Mouse (Mus musculus) heart, embryonic 14.5 days (tissue): ENCODE measurements around the gene Rtn1. TPM values are rescaled to one million over a fixed set of nuclear protein-coding genes. Genes with fewer than 3 reads are reported as not detected.

ENCODE experiments used
- ATAC-seq: fragments of 200-750 bp; cut with Nextera tagmentation; 2 replicates; pipeline ENCODE4 v1.8.0; 2017; ENCODE audit warnings: low read depth, moderate TSS enrichment; ENCODE audit not compliant: insufficient number of reproducible peaks, insufficient read depth, low FRiP score
- H3K27ac ChIP-seq, 2 experiments: fragments of 200-500 bp in 1 of 2; fragments of 300-500 bp in 1 of 2; sonication (generic) in 1 of 2; replicated peaks in 1 of 2; 2 replicates each; pipeline ENCODE4 v1.5.1; 2012 to 2014; ENCODE audit warnings: low read depth in 2 of 2, low read length in 2 of 2, control low read depth in 1 of 2, mild to moderate bottlenecking in 1 of 2, mixed read lengths in 1 of 2; ENCODE audit not compliant: control insufficient read depth in 1 of 2, insufficient read depth in 1 of 2
- H3K27me3 ChIP-seq: fragments of 300-500 bp; sonication (generic); 2 replicates; pipeline ENCODE4 v1.6.1; 2014; ENCODE audit warnings: mild to moderate bottlenecking, low read length, control low read depth; ENCODE audit not compliant: control insufficient read depth, insufficient read depth
- H3K36me3 ChIP-seq: fragments of 300-500 bp; sonication (generic); 2 replicates; pipeline ENCODE4 v1.6.1; 2014; ENCODE audit warnings: mild to moderate bottlenecking, control low read depth, low read length, mixed read lengths; ENCODE audit not compliant: control insufficient read depth, insufficient read depth
- H3K4me1 ChIP-seq, 2 experiments: fragments of 200-500 bp in 1 of 2; fragments of 300-500 bp in 1 of 2; sonication (generic) in 1 of 2; 2 replicates each; pipeline ENCODE4 v1.6.1; 2012 to 2014; ENCODE audit warnings: low read length in 2 of 2, control low read depth in 1 of 2, mixed read lengths in 1 of 2; ENCODE audit not compliant: control insufficient read depth in 2 of 2, insufficient read depth in 2 of 2
- H3K4me2 ChIP-seq: fragments of 300-500 bp; sonication (generic); 2 replicates; pipeline ENCODE4 v1.6.1; 2014; ENCODE audit warnings: mild to moderate bottlenecking, low read length
- H3K4me3 ChIP-seq, 2 experiments: fragments of 200-500 bp in 1 of 2; fragments of 300-500 bp in 1 of 2; sonication (generic) in 1 of 2; 2 replicates each; pipeline ENCODE4 v1.5.1; 2012 to 2014; ENCODE audit warnings: low read length in 2 of 2, mild to moderate bottlenecking in 2 of 2, control low read depth in 1 of 2, low read depth in 1 of 2, moderate library complexity in 1 of 2; ENCODE audit not compliant: control insufficient read depth in 1 of 2, insufficient read depth in 1 of 2
- H3K9ac ChIP-seq: fragments of 300-500 bp; sonication (generic); 2 replicates; pipeline ENCODE4 v1.6.1; 2014; ENCODE audit warnings: mild to moderate bottlenecking, low read length
- H3K9me3 ChIP-seq: fragments of 300-500 bp; sonication (generic); 2 replicates; pipeline ENCODE4 v1.6.1; 2016; ENCODE audit warnings: low read length, control low read depth; ENCODE audit not compliant: control insufficient read depth
- WGBS: fragments of 180-500 bp; shearing (Covaris S2); extraction: QIAGEN DNeasy Blood & Tissue Kit; methylation state at CpG from one replicate; pipeline ENCODE4 v1.1.7; 2014; 5-methylcytosine and 5-hydroxymethylcytosine counted together
- polyA plus RNA-seq: library from polyadenylated mRNA; unstranded; fragments of >200 nt; fragmentation: Nextera tagmentation; extraction: Ambion mirVana; gene quantifications from 2 replicates; pipeline ENCODE4 v1.2.1, GENCODE M21; 2014

The Rtn1 gene
- polyA plus RNA-seq, 1 experiment from 2014 or later, result 15.1 TPM

DNA sequence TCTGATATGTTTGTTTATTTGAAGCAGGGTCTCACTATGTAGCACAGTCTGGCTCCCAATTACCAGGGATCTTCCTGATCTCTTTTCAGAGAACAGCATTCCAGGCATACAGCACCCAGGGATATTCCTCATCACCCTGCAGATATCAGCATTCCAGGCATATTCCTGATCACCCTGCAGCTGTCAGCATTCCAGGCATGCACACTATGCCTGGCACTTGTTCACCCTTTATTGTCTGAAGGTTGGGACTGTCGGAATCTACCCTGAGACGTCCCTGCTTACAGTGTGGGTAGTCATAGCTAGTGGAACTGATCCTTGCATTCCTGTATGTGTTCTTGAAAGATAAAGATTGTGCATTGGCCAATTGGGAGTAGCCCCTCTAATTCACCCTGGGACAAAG is 65.2 kb downstream of the Rtn1 start:
- no peak overlapping the region for H3K27ac ChIP-seq
- ATAC-seq, result no peak
- H3K9me3 ChIP-seq, result no peaks in the 10 kb centered on the region
- WGBS, result 9% methylated on average over 2 of the region's 2 CpGs
- H3K9ac ChIP-seq, result no peak overlapping the region
- H3K4me2 ChIP-seq, result no peak overlapping the region
- no peak overlapping the region for H3K4me3 ChIP-seq
- H3K27me3 ChIP-seq, result no peaks in the 10 kb centered on the region
- no peaks in the 10 kb centered on the region for H3K36me3 ChIP-seq
- peaks cover 0 to 11% of the 10 kb centered on the region in 2 experiments; a peak in 1 of 4 replicates for H3K4me1 ChIP-seq

DNA sequence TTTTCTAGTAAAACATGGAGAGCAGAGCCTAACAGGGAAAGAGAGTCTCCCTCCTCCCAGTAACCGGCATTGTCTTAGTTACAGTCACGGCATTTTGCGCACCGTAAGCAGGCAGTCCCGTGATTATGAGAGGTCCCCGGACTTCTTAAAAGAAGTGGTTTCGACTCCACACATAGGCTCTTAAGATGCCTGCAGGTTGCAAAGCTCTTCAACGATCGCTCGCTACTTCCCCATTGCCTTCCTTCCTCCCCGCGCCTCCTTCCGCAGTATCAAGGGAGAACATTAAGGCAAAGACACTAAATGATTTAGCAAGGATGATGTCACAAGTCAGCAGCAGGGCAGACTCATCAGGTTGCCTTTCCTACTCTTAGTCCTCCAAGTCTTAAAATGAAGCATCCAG is 72.8 kb downstream of the Rtn1 start:
- no peak overlapping the region for H3K4me3 ChIP-seq
- WGBS, result 95% methylated on average over 13 of the region's 13 CpGs

DNA sequence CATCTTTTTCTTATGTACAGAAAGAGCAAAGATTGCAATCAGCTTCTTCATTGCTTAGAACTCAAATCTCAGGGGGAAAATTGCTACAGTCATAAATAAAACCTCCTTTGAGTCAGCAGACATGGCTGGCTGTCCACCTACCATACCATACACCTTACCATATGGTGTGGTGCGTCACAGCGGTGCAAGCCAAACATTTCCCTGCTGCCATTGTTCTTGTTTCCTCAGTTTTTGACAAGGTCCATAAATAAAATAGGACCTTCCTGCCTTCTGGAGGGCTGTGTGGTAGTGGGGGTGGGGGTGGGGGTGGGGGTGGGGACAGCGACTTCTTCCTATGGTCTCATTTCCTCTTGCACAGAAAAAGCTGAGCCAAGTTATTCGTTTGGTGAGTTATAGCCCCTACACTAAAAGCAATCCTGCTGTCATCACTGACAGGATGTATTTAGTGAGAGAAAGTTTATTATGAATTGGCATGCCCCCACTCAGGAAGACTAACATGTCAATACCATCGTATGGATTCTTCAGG is 76.3 kb downstream of the Rtn1 start:
- no peak overlapping the region for H3K27ac ChIP-seq
- ATAC-seq, result no peak
- H3K36me3 ChIP-seq, result no peaks in the 10 kb centered on the region
- WGBS, result 71% methylated on average over 5 of the region's 5 CpGs
- no peaks in the 10 kb centered on the region for H3K27me3 ChIP-seq
- no peaks in the 10 kb centered on the region for H3K9me3 ChIP-seq
- H3K4me1 ChIP-seq, result no peaks in the 10 kb centered on the region
- H3K4me2 ChIP-seq, result no peak overlapping the region
- no peak overlapping the region for H3K4me3 ChIP-seq
- H3K9ac ChIP-seq, result no peak overlapping the region

More for the DNA sequence above, 72.8 kb downstream of the Rtn1 start:
- Histone ChIP-seq H3K4me1 (no peaks in the 10 kb centered on the region), H3K9me3 (no peaks in the 10 kb centered on the region), H3K27me3 (no peaks in the 10 kb centered on the region), H3K4me2 (no peak overlapping the region), H3K36me3 (no peaks in the 10 kb centered on the region), H3K27ac (no peak overlapping the region), H3K9ac (no peak overlapping the region)
- no peak for ATAC-seq

DNA sequence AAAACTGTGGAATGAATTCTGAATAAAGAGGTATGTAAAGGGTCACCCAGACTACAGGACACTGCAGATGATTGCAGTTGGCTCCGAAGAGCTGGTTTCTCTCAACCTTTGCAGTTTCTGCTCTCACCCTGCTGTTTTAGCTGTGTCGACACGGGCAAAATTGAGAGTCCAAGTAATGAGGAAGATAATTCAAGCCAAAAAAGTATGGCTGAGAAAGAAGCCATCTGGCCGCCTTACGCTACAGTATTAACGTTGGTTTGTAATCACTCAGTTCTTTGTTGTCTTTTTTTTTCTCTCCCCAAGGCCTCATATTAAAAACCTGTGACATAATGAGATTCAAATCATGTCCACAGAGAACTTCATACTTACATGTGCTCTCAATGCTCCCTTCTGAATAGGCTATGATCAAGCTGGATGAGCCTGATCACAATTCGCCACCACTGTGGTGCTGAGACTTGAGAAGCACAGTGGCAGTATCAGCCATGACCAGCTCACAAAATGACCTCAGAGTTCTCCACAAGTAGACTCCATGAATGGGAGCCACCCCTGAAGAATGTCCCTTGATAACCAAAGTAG is 76.9 kb downstream of the Rtn1 start:
- Histone ChIP-seq H3K27me3 (no peaks in the 10 kb centered on the region), H3K36me3 (no peaks in the 10 kb centered on the region), H3K4me1 (no peaks in the 10 kb centered on the region), H3K9me3 (no peaks in the 10 kb centered on the region), H3K27ac (no peak overlapping the region), H3K4me3 (no peak overlapping the region), H3K9ac (no peak overlapping the region), H3K4me2 (no peak overlapping the region)
- no peak for ATAC-seq
- WGBS, result 73% methylated on average over 7 of the region's 7 CpGs

DNA sequence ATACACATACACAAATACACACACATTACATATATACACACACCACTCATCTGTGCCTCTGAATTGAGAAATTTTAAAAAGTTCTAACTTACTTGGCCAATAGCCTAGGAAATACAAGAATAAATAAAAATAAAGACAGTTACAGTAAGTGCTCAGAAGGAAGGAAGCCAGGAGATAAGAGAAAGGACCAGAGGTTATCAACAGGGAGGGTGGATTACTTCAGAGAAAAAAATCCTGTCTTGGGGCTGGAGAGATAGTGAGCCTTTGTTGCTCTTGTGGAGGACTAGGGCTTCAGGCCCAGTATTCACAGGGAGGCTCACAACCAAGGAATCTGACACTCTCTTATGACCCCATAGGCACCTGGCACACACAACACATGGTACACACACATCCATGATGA is 82.8 kb downstream of the Rtn1 start:
- Histone ChIP-seq H3K4me1 (no peaks in the 10 kb centered on the region; a peak in 1 of 4 replicates), H3K4me3 (no peak overlapping the region), H3K27ac (no peak overlapping the region), H3K9ac (no peak overlapping the region), H3K27me3 (no peaks in the 10 kb centered on the region), H3K36me3 (no peaks in the 10 kb centered on the region), H3K9me3 (no peaks in the 10 kb centered on the region), H3K4me2 (no peak overlapping the region)
- ATAC-seq, result no peak

DNA sequence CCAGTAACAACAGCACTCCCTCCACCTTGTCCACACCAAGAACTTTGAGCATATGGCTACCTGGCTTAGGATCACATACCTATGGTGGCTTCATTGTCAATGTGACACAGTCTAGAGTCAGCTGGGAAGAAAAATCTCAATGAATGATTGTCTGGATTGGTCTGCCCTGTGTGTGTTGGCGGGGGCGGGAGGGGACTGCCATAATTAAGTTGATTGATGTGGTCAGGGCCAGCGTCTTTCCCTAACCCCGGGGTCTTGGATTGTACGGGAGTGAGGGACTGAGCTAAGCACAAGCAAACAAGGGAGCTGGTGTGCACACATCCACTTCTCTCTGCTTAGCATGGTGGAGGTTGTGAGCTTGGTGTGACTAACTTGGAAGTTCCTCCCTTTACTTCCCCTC is 83.8 kb downstream of the Rtn1 start:
- WGBS, result 65% methylated on average over 5 of the region's 5 CpGs
- no peaks in the 10 kb centered on the region; a peak in 1 of 4 replicates for H3K4me1 ChIP-seq
- H3K9ac ChIP-seq, result no peak overlapping the region

DNA sequence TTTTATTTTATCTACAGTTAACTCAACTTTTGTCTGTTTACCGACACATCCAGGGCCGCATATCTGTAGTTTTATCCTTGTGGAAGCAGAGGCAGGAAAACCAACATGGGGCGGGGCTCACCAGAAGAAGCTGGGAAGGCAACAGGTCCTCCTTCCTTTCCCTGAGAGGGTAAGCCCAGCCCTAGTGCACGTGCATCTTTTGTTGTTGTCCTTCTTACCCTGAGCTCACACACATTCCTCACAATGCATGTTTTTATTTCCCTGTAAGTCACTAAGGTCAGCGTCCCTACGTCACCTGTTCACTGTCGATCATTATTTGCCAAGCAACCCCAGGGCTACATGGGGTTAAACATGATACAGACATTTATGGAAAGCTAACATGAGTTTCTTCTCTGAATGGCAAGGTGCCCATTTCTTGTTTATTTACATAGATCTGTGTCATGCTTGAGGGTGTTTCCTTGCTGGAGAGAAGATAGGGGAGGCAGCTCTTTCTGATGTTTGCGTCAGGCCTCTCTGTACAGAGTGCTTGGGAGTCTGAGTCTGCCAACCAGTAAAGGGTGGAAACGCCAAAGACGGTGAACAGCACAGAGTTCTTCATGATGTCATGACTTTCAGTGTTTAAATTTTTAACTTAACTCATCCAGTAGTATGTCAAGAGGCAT is 84.5 kb downstream of the Rtn1 start:
- H3K4me1 ChIP-seq, result no peaks in the 10 kb centered on the region; a peak in 1 of 4 replicates
- H3K9me3 ChIP-seq, result no peaks in the 10 kb centered on the region
- no peak overlapping the region for H3K4me3 ChIP-seq
- no peak overlapping the region for H3K9ac ChIP-seq
- no peak overlapping the region for H3K27ac ChIP-seq
- H3K27me3 ChIP-seq, result no peaks in the 10 kb centered on the region
- no peaks in the 10 kb centered on the region for H3K36me3 ChIP-seq
- no peak overlapping the region for H3K4me2 ChIP-seq
- no peak for ATAC-seq
- WGBS, result 72% methylated on average over 10 of the region's 10 CpGs

More for the DNA sequence above, 83.8 kb downstream of the Rtn1 start:
- Histone ChIP-seq H3K27me3 (no peaks in the 10 kb centered on the region), H3K27ac (no peak overlapping the region), H3K4me2 (no peak overlapping the region), H3K9me3 (no peaks in the 10 kb centered on the region), H3K4me3 (no peak overlapping the region), H3K36me3 (no peaks in the 10 kb centered on the region)
- no peak for ATAC-seq
